Mouse (Mus musculus) hematopoietic stem cell, adult 5-6 weeks (primary cell): ENCODE data around the gene Mab21l3. TPM values are rescaled to one million over a fixed set of nuclear protein-coding genes. Genes with fewer than 3 reads are reported as not detected.
A peak's percentile ranks its signal among the peaks of the same experiment; 100 is the strongest.

ENCODE experiments used
- ATAC-seq, 2 experiments: fragments of 125-278 bp in 1 of 2; replicated peaks in 1 of 2; 2 replicates each; pipeline ENCODE4 v1.8.0; 2016 to 2017; ENCODE audit warnings: inconsistent platforms in 2 of 2, mild to moderate bottlenecking in 2 of 2, moderate number of reproducible peaks in 2 of 2, low read depth in 1 of 2, moderate TSS enrichment in 1 of 2; ENCODE audit not compliant: low FRiP score in 2 of 2, poor library complexity in 2 of 2, severe bottlenecking in 2 of 2, insufficient read depth in 1 of 2, low TSS enrichment in 1 of 2
- total RNA-seq: library from RNA; stranded (forward); fragments of 172-1452, 232-1000 nt; gene quantifications from 2 replicates; pipeline ENCODE4 v1.2.3, GENCODE M21; 2017

Mab21l3 gene
- not detected in 2 replicates for total RNA-seq

- ATAC-seq = no peak
Observed at GRCm38 (mm10) chr3:101848816-101849215, at the start of gene Mab21l3. TSS of gene Mab21l3 (minus strand) at chr3:101848959.

- ATAC-seq = no peak
Observed at GRCm38 (mm10) chr3:101897377-101897974, 48.7 kb upstream of the Mab21l3 start.

GRCm38 (mm10) chr3:101896893-101897292 lies 48.1 kb upstream of the Mab21l3 start:
- ATAC-seq = peak; percentile 69 to 84

GRCm38 (mm10) chr3:101895376-101895910 lies 46.7 kb upstream of the Mab21l3 start:
- no peak for ATAC-seq

GRCm38 (mm10) chr3:101885591-101885990 lies 36.8 kb upstream of the Mab21l3 start:
- ATAC-seq = no peak

- ATAC-seq = no peak
Observed at GRCm38 (mm10) chr3:101885041-101885440, 36.3 kb upstream of the Mab21l3 start.

GRCm38 (mm10) chr3:101883902-101884301 lies 35.1 kb upstream of the Mab21l3 start:
- ATAC-seq = peak; percentile 32 to 63; a peak in 3 of 4 replicates

GRCm38 (mm10) chr3:101881721-101882120 lies 33.0 kb upstream of the Mab21l3 start:
- no peak for ATAC-seq

- ATAC-seq = no peak
Observed at GRCm38 (mm10) chr3:101880818-101881217, 32.1 kb upstream of the Mab21l3 start.

- no peak for ATAC-seq
Observed at GRCm38 (mm10) chr3:101878136-101878535, 29.4 kb upstream of the Mab21l3 start.

GRCm38 (mm10) chr3:101876459-101877285 lies 27.9 kb upstream of the Mab21l3 start:
- no peak for ATAC-seq

GRCm38 (mm10) chr3:101875258-101875920 lies 26.6 kb upstream of the Mab21l3 start:
- ATAC-seq = no peak

- no peak for ATAC-seq
Observed at GRCm38 (mm10) chr3:101873061-101873675, 24.4 kb upstream of the Mab21l3 start.

GRCm38 (mm10) chr3:101871951-101872350 lies 23.2 kb upstream of the Mab21l3 start:
- ATAC-seq = no peak

GRCm38 (mm10) chr3:101867001-101867421 lies 18.3 kb upstream of the Mab21l3 start:
- no peak for ATAC-seq

GRCm38 (mm10) chr3:101861856-101862255 lies 13.1 kb upstream of the Mab21l3 start:
- ATAC-seq = no peak

- no peak for ATAC-seq
Observed at GRCm38 (mm10) chr3:101860151-101860550, 11.4 kb upstream of the Mab21l3 start.
